Mouse (Mus musculus) stomach, embryonic 16.5 days (tissue): ENCODE measurements around the gene Commd2. TPM values are rescaled to one million over a fixed set of nuclear protein-coding genes. Genes with fewer than 3 reads are reported as not detected.

Experiments used
- ATAC-seq: fragments of 200-750 bp; cut with Nextera tagmentation; 2 replicates; pipeline ENCODE4 v1.8.0; 2017; ENCODE audit warnings: moderate number of reproducible peaks, moderate TSS enrichment; ENCODE audit not compliant: insufficient read depth, low FRiP score
- H3K27ac ChIP-seq: fragments of 300-500 bp; sonication (generic); 2 replicates; pipeline ENCODE4 v1.5.1; 2014; ENCODE audit warnings: low read length
- H3K27me3 ChIP-seq: fragments of 300-500 bp; sonication (generic); 2 replicates; pipeline ENCODE4 v1.6.1; 2014; ENCODE audit warnings: low read length, control low read depth, mixed read lengths; ENCODE audit not compliant: control insufficient read depth, insufficient read depth
- H3K36me3 ChIP-seq: fragments of 300-500 bp; sonication (generic); 2 replicates; pipeline ENCODE4 v1.6.1; 2014; ENCODE audit warnings: low read length; ENCODE audit not compliant: control insufficient read depth, insufficient read depth
- H3K4me1 ChIP-seq: fragments of 300-500 bp; sonication (generic); 2 replicates; pipeline ENCODE4 v1.6.1; 2014; ENCODE audit warnings: low read length, control low read depth, mixed read lengths; ENCODE audit not compliant: control insufficient read depth, insufficient read depth
- H3K4me2 ChIP-seq: fragments of 300-500 bp; sonication (generic); 2 replicates; pipeline ENCODE4 v1.6.1; 2014; ENCODE audit warnings: low read depth, low read length, mixed read lengths
- H3K4me3 ChIP-seq: fragments of 300-500 bp; sonication (generic); replicated peaks from 2 replicates; pipeline ENCODE4 v1.5.1; 2014; ENCODE audit warnings: mild to moderate bottlenecking, low read length
- H3K9ac ChIP-seq: fragments of 300-500 bp; sonication (generic); 2 replicates; pipeline ENCODE4 v1.6.1; 2014; ENCODE audit warnings: low read length
- H3K9me3 ChIP-seq: fragments of 300-500 bp; sonication (generic); replicated peaks from 2 replicates; pipeline ENCODE4 v1.6.1; 2016; ENCODE audit warnings: low read length, control low read depth; ENCODE audit not compliant: control insufficient read depth
- WGBS: fragments of 180-500 bp; shearing (Covaris S2); extraction: QIAGEN DNeasy Blood & Tissue Kit; methylation state at CpG from one replicate; pipeline ENCODE4 v1.1.7; 2014; 5-methylcytosine and 5-hydroxymethylcytosine counted together
- microRNA-seq: library from miRNA; unstranded; fragments of <30 nt; microRNA quantifications from one replicate; pipeline ENCODE4, GENCODE M21; 2016
- polyA plus RNA-seq: library from polyadenylated mRNA; unstranded; fragments of >200 nt; fragmentation: Nextera tagmentation; extraction: Ambion mirVana; gene quantifications from 2 replicates; pipeline ENCODE4 v1.2.1, GENCODE M21; 2015

The Commd2 gene
- polyA plus RNA-seq, 1 experiment from 2014 or later = 62.2 TPM

DNA sequence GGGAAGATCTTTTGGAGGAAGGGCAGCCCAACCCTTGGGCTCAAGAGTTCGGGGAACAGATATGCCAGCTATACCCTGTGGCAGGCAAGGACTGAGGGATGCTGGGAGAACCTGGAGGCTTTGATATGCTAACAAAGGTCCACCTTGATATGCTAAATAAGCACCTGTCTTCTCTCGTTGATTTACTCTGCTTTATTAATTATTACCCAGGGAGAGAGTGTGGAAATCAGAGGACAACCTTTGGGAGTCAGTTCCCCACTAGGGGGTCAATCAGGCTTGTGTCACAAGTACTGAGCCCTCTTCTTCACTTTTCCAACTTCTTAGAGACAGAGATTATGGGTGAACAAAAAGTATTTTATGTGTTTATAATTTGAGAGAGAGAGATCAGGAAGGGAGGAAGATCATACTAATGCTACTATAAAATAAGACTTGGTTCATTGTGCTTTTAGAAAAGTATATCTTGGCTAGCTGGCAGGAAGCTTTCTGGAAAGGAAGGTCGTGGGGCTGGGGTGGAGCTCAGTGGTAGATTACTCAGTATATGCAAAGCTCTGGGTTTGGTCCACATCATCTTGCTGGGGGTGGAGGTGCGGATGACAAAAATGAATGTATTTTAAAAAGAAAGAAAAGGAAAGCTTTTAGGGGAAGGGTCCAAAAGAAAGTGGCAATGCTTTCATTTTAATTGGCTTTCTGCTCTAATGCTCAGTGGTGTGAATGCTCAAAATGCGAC, 47.5 kb downstream of the Commd2 start:
- Histone ChIP-seq H3K4me3 (no peak overlapping the region), H3K4me1 (no peaks in the 10 kb centered on the region), H3K27me3 (no peaks in the 10 kb centered on the region), H3K36me3 (no peaks in the 10 kb centered on the region), H3K4me2 (no peak overlapping the region), H3K9ac (no peak overlapping the region), H3K27ac (peak overlapping the region; percentile 16; the same call in 1 of the 2 replicates), H3K9me3 (no peaks in the 10 kb centered on the region)
- 61% methylated on average over 5 of the region's 5 CpGs for WGBS
- ATAC-seq = peak; percentile 40; the same call in 1 of the 2 replicates

DNA sequence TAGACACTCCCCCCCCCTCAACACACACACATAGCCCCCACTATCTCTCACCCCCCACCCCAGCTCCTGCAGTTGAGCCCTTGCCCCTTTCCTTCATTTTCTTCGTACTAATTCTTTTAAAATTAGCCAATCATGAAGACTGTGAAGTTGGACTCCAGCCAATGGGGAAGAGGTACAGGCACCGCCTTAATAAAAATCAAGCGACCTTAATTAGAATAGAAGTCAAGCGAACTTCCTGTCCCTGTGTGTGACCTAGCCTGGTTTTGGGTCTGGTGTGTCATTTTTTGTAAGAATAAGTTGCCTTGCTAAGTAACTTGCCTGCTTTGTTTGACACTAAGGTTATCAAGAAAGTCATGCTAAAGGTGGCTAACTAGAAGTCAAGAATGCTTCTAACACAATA, 48.9 kb downstream of the Commd2 start:
- no peak overlapping the region for H3K9ac ChIP-seq
- no peak overlapping the region for H3K27ac ChIP-seq
- 75% methylated on average over 4 of the region's 4 CpGs for WGBS
- H3K27me3 ChIP-seq = no peaks in the 10 kb centered on the region
- no peak overlapping the region for H3K4me3 ChIP-seq
- no peaks in the 10 kb centered on the region for H3K36me3 ChIP-seq
- no peak overlapping the region for H3K4me2 ChIP-seq
- no peak for ATAC-seq
- H3K9me3 ChIP-seq = no peaks in the 10 kb centered on the region
- no peaks in the 10 kb centered on the region for H3K4me1 ChIP-seq

DNA sequence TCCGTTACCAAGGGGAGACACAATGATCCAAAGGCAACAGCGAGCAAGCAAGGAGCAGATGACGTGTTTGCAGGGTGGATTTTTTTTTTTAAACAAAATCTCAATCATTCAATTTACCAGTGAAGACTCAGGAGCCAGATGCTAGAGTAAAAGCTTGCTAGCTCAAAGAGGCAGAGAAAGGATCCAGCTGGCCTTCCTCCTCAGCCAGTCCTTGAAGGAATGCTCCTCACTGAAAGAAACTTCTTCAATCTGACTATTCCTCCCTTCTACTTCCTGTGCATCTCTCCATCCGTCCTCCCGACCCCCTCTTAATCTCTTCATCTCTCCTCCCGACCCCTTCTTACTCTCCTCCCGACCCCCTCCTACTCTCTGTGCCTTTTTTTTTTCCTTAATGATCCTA, 54.9 kb downstream of the Commd2 start:
- WGBS = 23% methylated on average over 7 of the region's 7 CpGs
- Histone ChIP-seq H3K27ac (peak overlapping the region; percentile 49; the same call in 1 of the 2 replicates), H3K4me1 (0 out of 2 replicates have a peak, but pooled peaks cover 3% of the 10 kb centered on the region), H3K4me2 (0 out of 2 replicates have a peak overlapping the region, but pooled peaks have one; percentile 3), H3K4me3 (no peak overlapping the region), H3K9me3 (no peaks in the 10 kb centered on the region), H3K36me3 (no peaks in the 10 kb centered on the region), H3K9ac (no peak overlapping the region), H3K27me3 (no peaks in the 10 kb centered on the region)
- ATAC-seq = no peak

DNA sequence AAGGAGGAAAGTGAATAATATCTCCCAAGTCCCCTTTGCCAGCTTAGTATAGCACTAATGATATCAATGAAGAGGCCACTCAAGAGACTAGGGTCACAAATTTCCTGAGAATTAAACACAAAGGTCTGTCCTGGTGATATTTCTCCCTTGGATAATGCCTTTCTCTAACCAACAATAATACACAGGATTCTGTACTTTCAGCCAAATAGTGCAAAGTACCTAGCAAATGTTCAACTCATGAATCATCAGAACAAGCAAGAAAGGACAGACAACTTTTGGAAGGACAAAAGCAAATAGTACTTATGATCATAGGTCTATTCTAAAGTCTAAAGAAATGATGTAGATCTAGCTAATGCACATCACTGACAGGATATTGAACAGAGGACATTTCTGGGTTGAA, 56.0 kb downstream of the Commd2 start:
- H3K9me3 ChIP-seq = no peaks in the 10 kb centered on the region
- H3K4me2 ChIP-seq = no peak overlapping the region
- H3K4me3 ChIP-seq = no peak overlapping the region
- ATAC-seq = no peak
- 0 out of 2 replicates have a peak, but pooled peaks cover 3% of the 10 kb centered on the region for H3K4me1 ChIP-seq
- H3K36me3 ChIP-seq = no peaks in the 10 kb centered on the region
- no peaks in the 10 kb centered on the region for H3K27me3 ChIP-seq
- H3K27ac ChIP-seq = no peak overlapping the region
- H3K9ac ChIP-seq = no peak overlapping the region

Small RNAs within 50 kb of the gene (microRNA-seq; reads per million reads assigned to microRNA genes)
- gene Mir6377 = not detected

Other genes with a start within 250 kb of the Commd2 start
- 17.8 and 20.0 TPM in 2 replicates for gene Tm4sf4, start 226.4 kb downstream of the Commd2 start, polyA plus RNA-seq
- 15.5 and 16.2 TPM in 2 replicates for gene Wwtr1, start 75.8 kb downstream of the Commd2 start, polyA plus RNA-seq
- not detected in 2 replicates for gene Ankub1, start 41.1 kb upstream of the Commd2 start, polyA plus RNA-seq
- 79.4 and 84.1 TPM in 2 replicates for gene Rnf13, start 84.3 kb upstream of the Commd2 start, polyA plus RNA-seq
- 56.5 and 60.5 TPM in 2 replicates for gene Pfn2, start 196.4 kb upstream of the Commd2 start, polyA plus RNA-seq